Mouse (Mus musculus) forebrain, embryonic 13.5 days (tissue): ENCODE results near the gene Chaf1b. TPM values are rescaled to one million over a fixed set of nuclear protein-coding genes. Genes with fewer than 3 reads are reported as not detected.

Experiments
- ATAC-seq: fragments of 200-750 bp; cut with Nextera tagmentation; 2 replicates; pipeline ENCODE4 v1.8.0; 2017
- H3K27ac ChIP-seq: fragments of 300-500 bp; sonication (generic); 2 replicates; pipeline ENCODE4 v1.5.1; 2015; ENCODE audit warnings: inconsistent platforms, mild to moderate bottlenecking, moderate library complexity
- H3K27me3 ChIP-seq: fragments of 300-500 bp; sonication (generic); 2 replicates; pipeline ENCODE4 v1.6.1; 2015; ENCODE audit warnings: mild to moderate bottlenecking, inconsistent platforms
- H3K36me3 ChIP-seq: fragments of 300-500 bp; sonication (generic); 2 replicates; pipeline ENCODE4 v1.6.1; 2015; ENCODE audit warnings: mild to moderate bottlenecking, inconsistent platforms; ENCODE audit not compliant: poor library complexity, severe bottlenecking
- H3K4me1 ChIP-seq: fragments of 300-500 bp; sonication (generic); 2 replicates; pipeline ENCODE4 v1.6.1; 2015; ENCODE audit warnings: inconsistent platforms
- H3K4me2 ChIP-seq: fragments of 300-500 bp; sonication (generic); 2 replicates; pipeline ENCODE4 v1.6.1; 2015; ENCODE audit warnings: inconsistent platforms, mild to moderate bottlenecking, moderate library complexity
- H3K4me3 ChIP-seq: fragments of 300-500 bp; sonication (generic); 2 replicates; pipeline ENCODE4 v1.5.1; 2015; ENCODE audit warnings: mild to moderate bottlenecking, inconsistent platforms
- H3K9ac ChIP-seq: fragments of 300-500 bp; sonication (generic); 2 replicates; pipeline ENCODE4 v1.6.1; 2015; ENCODE audit warnings: mild to moderate bottlenecking, inconsistent platforms
- H3K9me3 ChIP-seq: fragments of 300-500 bp; sonication (generic); replicated peaks from 2 replicates; pipeline ENCODE4 v1.6.1; 2016; ENCODE audit warnings: inconsistent platforms
- WGBS: fragments of 180-500 bp; shearing (Covaris S2); methylation state at CpG from one replicate; pipeline ENCODE4 v1.1.7; 2015; 5-methylcytosine and 5-hydroxymethylcytosine counted together
- polyA plus RNA-seq: library from polyadenylated mRNA; unstranded; fragments of >200 nt; fragmentation: Nextera tagmentation; extraction: Ambion mirVana; gene quantifications from 2 replicates; pipeline ENCODE4 v1.2.1, GENCODE M21; 2015

The Chaf1b gene
- 70.0 and 74.4 TPM in 2 replicates for polyA plus RNA-seq

DNA sequence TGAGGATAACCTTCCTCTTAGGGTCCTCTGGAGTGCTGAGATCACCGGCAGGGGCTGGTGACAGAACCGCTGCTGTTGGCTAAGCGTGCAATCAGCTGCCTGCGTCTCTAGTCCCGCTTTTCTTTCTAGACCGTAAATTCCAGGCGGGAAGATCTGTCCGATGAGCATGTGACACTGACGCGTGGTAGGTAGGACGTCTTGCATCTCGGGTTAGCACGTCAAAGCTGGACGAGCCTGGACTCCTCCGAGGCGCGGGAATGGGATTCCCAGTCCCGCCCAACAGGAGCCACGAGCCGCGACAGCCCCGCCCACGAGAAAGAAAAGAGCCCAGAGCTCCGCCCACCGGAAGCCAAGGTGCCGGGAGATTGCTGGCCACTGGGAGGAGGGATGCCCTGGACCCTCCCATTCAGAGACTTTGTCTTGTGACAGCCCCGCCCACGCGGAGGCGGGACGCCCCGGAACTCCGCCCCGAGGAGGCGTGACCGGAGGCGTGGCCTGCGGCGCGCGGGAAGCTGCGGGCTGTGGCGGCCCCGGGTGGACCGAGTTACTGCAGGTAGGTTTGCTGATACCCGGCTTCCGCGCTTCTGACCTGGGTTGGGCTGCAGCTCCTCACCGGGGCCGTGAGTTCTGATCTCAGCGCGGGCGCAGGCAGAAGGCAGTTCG, at the start of gene Chaf1b:
Gene Chaf1b, plus strand, starts transcription at position 479 of the 663 bp plus-strand sequence.
- no peaks in the 10 kb centered on the region for H3K9me3 ChIP-seq
- under 1% methylated on average over 54 of the region's 54 CpGs for WGBS
- ATAC-seq, result peak; percentile 95
- peaks cover 19% of the 10 kb centered on the region for H3K4me1 ChIP-seq
- peak within 1 kb of the TSS; percentile 14; the same call in 1 of the 2 replicates for H3K27ac ChIP-seq
- peaks cover 23% of the 10 kb centered on the region for H3K36me3 ChIP-seq
- peak within 1 kb of the TSS; percentile 72 for H3K4me2 ChIP-seq
- peak within 1 kb of the TSS; percentile 74 for H3K9ac ChIP-seq
- H3K27me3 ChIP-seq, result no peaks in the 10 kb centered on the region
- peak within 1 kb of the TSS; percentile 62 for H3K4me3 ChIP-seq

DNA sequence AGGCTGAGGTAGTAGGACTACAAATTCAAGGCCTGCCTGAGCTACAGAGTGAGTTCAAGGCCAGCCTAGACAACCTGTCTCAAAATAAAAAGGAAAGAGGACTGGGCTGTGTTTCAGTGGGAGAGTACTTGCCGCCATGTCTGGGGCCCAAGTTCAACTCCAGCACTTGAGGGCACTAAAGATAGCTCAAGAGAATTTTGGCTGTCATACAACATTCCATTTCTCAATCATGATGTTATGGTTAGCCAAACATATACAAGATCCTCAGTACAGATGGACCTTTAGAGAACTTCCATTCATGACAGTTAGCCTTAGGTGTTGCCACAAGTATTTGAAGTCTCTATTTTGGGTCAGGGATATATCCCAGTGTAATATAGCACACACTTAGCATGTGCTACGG, 49.6 kb upstream of the Chaf1b start:
- Histone ChIP-seq H3K27me3 (no peaks in the 10 kb centered on the region), H3K9me3 (0 out of 2 replicates have a peak, but pooled peaks cover 2% of the 10 kb centered on the region), H3K4me2 (peak overlapping the region; percentile 87; the same call in 1 of the 2 replicates), H3K36me3 (peaks cover 5% of the 10 kb centered on the region; the same call in 1 of the 2 replicates), H3K27ac (no peak overlapping the region), H3K9ac (no peak overlapping the region), H3K4me1 (peaks cover 18% of the 10 kb centered on the region), H3K4me3 (no peak overlapping the region)
- no peak for ATAC-seq
- 88% methylated on average over 2 of the region's 2 CpGs for WGBS

GRCm38 (mm10) chr16:93839049-93839448, 44.7 kb upstream of the Chaf1b start:
- H3K9ac ChIP-seq, result no peak overlapping the region
- ATAC-seq, result no peak
- H3K36me3 ChIP-seq, result peaks cover 7% of the 10 kb centered on the region; the same call in 1 of the 2 replicates
- no peak overlapping the region for H3K27ac ChIP-seq
- H3K27me3 ChIP-seq, result no peaks in the 10 kb centered on the region
- H3K4me2 ChIP-seq, result no peak overlapping the region
- H3K9me3 ChIP-seq, result 0 out of 2 replicates have a peak, but pooled peaks cover 4% of the 10 kb centered on the region
- peaks cover 1% of the 10 kb centered on the region; the same call in 1 of the 2 replicates for H3K4me1 ChIP-seq
- no peak overlapping the region for H3K4me3 ChIP-seq
- WGBS, result 98% methylated on average over 1 of the region's 1 CpGs

- H3K36me3 ChIP-seq, result peaks cover 89% of the 10 kb centered on the region
- no peak for ATAC-seq
- no peaks in the 10 kb centered on the region for H3K4me1 ChIP-seq
- no peaks in the 10 kb centered on the region for H3K9me3 ChIP-seq
- no peaks in the 10 kb centered on the region for H3K27me3 ChIP-seq
- H3K27ac ChIP-seq, result no peak overlapping the region
- WGBS, result 96% methylated on average over 3 of the region's 3 CpGs
- no peak overlapping the region for H3K4me2 ChIP-seq
- H3K9ac ChIP-seq, result no peak overlapping the region
- H3K4me3 ChIP-seq, result no peak overlapping the region
Measured at GRCm38 (mm10) chr16:93850527-93850926, 33.2 kb upstream of the Chaf1b start.

- H3K4me1 ChIP-seq, result no peaks in the 10 kb centered on the region
- WGBS, result 92% methylated on average over 4 of the region's 4 CpGs
- H3K9me3 ChIP-seq, result no peaks in the 10 kb centered on the region
- H3K27ac ChIP-seq, result no peak overlapping the region
- no peak for ATAC-seq
- no peak overlapping the region for H3K4me2 ChIP-seq
- H3K27me3 ChIP-seq, result no peaks in the 10 kb centered on the region
- no peak overlapping the region for H3K4me3 ChIP-seq
- no peak overlapping the region for H3K9ac ChIP-seq
- H3K36me3 ChIP-seq, result peaks cover 79% of the 10 kb centered on the region
Measured at GRCm38 (mm10) chr16:93859967-93860366, 23.7 kb upstream of the Chaf1b start.

GRCm38 (mm10) chr16:93860686-93861085, 23.0 kb upstream of the Chaf1b start:
- H3K9ac ChIP-seq, result no peak overlapping the region
- ATAC-seq, result no peak
- no peak overlapping the region for H3K4me2 ChIP-seq
- peaks cover 81% of the 10 kb centered on the region for H3K36me3 ChIP-seq
- no peaks in the 10 kb centered on the region for H3K9me3 ChIP-seq
- no peaks in the 10 kb centered on the region for H3K4me1 ChIP-seq
- no peak overlapping the region for H3K4me3 ChIP-seq
- H3K27ac ChIP-seq, result no peak overlapping the region
- no peaks in the 10 kb centered on the region for H3K27me3 ChIP-seq

DNA sequence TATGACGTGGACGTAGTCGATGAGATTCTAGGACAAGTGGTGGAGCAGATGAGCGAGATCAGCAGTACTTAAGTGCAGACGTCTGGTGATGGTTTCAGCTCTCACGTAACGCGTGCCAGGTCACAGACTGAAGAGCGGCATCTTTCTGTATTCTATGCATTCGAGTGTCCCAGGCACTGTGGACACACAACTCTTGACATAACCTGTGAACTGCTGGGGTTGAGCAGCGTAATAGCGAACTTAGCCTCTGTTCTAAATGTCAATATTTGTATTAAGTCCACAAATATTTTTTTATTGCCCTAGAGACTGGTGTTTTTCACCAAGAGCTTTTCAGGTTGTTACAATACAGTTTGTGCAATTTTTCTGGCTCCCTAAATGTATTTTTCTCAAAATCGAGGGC, 8.9 kb upstream of the Chaf1b start:
- H3K9me3 ChIP-seq, result no peaks in the 10 kb centered on the region
- ATAC-seq, result no peak
- WGBS, result 96% methylated on average over 13 of the region's 13 CpGs
- no peaks in the 10 kb centered on the region for H3K27me3 ChIP-seq
- H3K4me3 ChIP-seq, result no peak overlapping the region
- no peaks in the 10 kb centered on the region for H3K4me1 ChIP-seq
- H3K4me2 ChIP-seq, result no peak overlapping the region
- peaks cover 74% of the 10 kb centered on the region for H3K36me3 ChIP-seq
- H3K27ac ChIP-seq, result no peak overlapping the region
- no peak overlapping the region for H3K9ac ChIP-seq

- no peak overlapping the region for H3K4me3 ChIP-seq
- H3K9me3 ChIP-seq, result no peaks in the 10 kb centered on the region
- H3K36me3 ChIP-seq, result peaks cover 46% of the 10 kb centered on the region
- peak overlapping the region; percentile 3; the same call in 1 of the 2 replicates for H3K27ac ChIP-seq
- H3K4me1 ChIP-seq, result no peaks in the 10 kb centered on the region
- ATAC-seq, result no peak
- no peak overlapping the region for H3K9ac ChIP-seq
- WGBS, result 91% methylated on average over 6 of the region's 6 CpGs
- no peaks in the 10 kb centered on the region for H3K27me3 ChIP-seq
- H3K4me2 ChIP-seq, result no peak overlapping the region
Measured at GRCm38 (mm10) chr16:93877612-93878380, 5.9 kb upstream of the Chaf1b start.

DNA sequence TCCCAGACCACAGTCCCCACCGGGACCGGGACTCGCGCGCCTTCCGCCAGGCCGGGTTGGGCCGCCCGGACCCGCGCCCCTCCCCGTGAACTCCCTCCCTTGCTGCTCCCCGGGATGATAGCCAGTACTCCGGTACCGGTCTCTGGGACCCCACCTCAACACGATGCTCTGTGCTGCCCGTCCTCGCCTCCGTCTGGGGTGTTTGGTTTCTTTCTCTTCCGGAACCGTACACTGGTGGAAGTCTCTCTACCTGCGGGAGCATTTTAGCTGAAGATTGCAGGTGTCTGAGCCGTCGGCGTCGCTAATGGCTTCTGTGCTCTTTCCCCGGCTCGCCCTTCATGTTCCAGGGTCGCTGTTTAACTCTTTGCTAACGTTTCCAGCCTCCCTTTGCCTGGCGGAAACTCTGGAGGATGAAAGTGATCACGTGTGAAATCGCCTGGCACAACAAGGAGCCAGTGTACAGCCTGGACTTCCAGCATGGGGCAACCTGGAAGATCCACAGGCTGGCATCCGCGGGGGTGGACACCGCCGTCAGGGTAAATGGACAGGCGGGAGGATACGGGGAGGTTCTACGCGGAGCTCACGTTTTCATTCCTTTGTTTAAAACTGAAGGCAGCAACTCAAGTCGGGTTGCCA, 503 bp downstream of the Chaf1b start:
- Histone ChIP-seq H3K27me3 (no peaks in the 10 kb centered on the region), H3K4me3 (peak overlapping the region; percentile 62), H3K27ac (no peak overlapping the region), H3K4me2 (peak overlapping the region; percentile 72), H3K36me3 (peaks cover 30% of the 10 kb centered on the region), H3K9ac (peak overlapping the region; percentile 74), H3K9me3 (no peaks in the 10 kb centered on the region), H3K4me1 (peaks cover 19% of the 10 kb centered on the region)
- 1% methylated on average over 43 of the region's 43 CpGs for WGBS
- peak; percentile 20 for ATAC-seq

GRCm38 (mm10) chr16:93884722-93885113, 1.0 kb downstream of the Chaf1b start:
- Histone ChIP-seq H3K9me3 (no peaks in the 10 kb centered on the region), H3K9ac (peak overlapping the region; percentile 74), H3K4me3 (peak overlapping the region; percentile 62), H3K27me3 (no peaks in the 10 kb centered on the region), H3K36me3 (peaks cover 35% of the 10 kb centered on the region), H3K4me1 (peaks cover 19% of the 10 kb centered on the region), H3K27ac (no peak overlapping the region), H3K4me2 (peak overlapping the region; percentile 72)
- 48% methylated on average over 5 of the region's 5 CpGs for WGBS
- no peak for ATAC-seq

GRCm38 (mm10) chr16:93888481-93888880, 4.8 kb downstream of the Chaf1b start:
- H3K27ac ChIP-seq, result no peak overlapping the region
- H3K4me1 ChIP-seq, result peaks cover 15% of the 10 kb centered on the region
- H3K27me3 ChIP-seq, result no peaks in the 10 kb centered on the region
- no peak overlapping the region for H3K4me3 ChIP-seq
- 96% methylated on average over 6 of the region's 6 CpGs for WGBS
- no peak for ATAC-seq
- H3K36me3 ChIP-seq, result peaks cover 72% of the 10 kb centered on the region
- H3K9ac ChIP-seq, result no peak overlapping the region
- no peaks in the 10 kb centered on the region for H3K9me3 ChIP-seq
- no peak overlapping the region for H3K4me2 ChIP-seq
